Mouse (Mus musculus): Measurements from ENCODE around the gene Tubg1.

Tubg1 gene

GRCm38 (mm10) chr11:101142215-101142967 lies 22.7 kb downstream of the Tubg1 start:
- peak; percentile 86 for DNase-seq

DNA sequence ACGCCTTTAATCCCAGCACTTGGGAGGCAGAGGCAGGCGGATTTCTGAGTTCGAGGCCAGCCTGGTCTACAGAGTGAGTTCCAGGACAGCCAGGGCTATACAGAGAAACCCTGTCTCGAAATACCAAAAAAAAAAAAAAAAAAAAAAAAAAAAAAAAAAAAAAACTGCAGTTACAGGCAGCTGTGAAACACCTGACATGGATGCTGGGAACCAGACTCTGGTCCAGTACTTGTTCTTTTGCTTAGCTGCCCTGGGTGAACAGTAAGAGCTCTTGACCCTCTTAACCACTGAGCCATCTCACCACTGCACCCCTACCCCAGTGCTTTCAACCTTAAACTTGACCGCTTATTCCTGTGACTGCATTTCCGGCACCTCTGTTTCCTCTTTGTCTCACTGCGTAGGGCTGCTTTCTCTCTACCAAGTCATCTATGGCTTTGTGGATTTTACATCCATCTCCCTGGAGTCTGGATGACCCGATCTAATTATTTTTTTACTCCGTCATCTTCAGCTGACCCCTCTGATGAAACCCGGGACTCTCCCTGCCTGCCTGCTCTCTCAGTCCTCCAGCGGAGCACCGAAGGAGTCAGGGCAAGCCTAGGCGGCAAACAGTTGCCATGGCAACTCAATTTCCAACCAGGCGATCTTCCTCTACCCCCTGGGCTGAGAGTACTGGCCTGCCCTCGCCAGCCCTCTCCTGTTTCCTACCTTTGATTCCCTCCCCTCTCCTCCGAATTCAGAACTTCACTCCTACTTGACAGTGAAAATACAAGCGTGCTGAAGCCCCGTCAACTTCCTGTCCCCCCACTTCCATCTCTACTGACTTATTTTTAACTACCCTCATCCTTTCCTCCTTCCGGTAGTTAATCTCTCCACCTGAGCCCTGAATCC lies 23.8 kb downstream of the Tubg1 start:
- peak; percentile 96 for DNase-seq

- DNase-seq = peak; percentile 78
Measured at GRCm38 (mm10) chr11:101146377-101146776, 26.6 kb downstream of the Tubg1 start.

GRCm38 (mm10) chr11:101148751-101149150 lies 29.0 kb downstream of the Tubg1 start:
- peak; percentile 86 for DNase-seq

DNA sequence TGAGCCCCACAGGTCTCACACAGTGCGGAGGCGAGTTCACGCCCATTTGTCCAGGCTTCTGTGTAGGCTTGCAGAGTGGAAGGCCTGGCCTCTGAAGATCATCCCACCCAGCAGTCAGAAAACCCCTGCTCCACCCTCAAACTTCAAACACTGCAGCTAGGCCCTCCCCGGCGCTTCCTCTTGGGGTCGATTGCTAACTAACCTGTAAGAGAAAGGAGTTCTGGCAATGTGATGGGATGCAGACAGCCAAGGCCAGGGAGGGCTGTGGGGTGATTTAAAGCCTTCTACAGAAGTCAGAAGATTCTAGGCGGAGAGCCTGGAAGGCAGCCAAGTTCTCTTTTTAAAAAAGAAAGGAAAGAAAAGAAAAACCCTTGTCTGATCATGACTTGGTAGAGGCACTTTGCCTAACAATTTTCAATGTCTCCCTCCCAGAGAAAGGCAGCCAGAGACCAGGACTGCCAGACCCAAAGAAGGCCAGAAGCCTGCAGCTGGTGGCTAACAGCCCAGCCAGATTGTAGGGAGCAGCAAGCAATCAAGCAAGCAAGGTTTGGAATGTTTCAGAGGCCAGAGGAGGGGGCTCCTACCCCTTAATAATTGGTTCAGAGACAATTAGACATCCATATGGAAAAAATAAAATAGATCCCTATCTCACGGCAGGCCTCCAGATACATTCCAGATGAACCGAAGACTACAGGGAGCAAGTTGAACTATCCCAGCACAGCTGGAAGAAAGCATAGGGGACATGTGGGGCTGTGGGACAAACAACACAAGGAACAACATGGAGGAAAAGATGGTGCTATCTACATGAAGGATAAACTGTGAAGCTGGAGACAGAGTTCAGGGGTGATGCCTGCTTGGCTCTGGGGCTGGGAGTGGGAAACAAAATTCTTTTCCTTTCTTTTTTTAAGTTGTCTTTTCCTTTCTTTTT lies 29.7 kb downstream of the Tubg1 start:
- DNase-seq = peak; percentile 97

DNA sequence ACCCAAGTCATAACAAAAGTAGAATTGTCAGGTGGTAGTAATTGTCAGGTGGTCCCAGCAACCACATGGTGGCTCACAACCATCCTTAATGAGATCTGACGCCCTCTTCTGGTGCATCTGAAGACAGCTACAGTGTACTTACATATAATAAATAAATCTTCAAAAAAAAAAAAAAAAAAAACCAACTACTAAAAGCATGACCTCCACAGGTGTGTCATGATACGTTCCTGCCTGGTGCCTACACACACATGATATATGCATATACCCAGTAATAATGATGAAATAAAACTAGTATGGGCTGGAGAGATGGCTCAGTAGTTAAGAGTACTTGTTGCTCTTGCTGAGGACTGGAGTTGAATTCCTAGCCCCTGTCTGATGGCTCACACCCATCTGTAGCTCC lies 31.3 kb downstream of the Tubg1 start:
- no peak for DNase-seq

DNA sequence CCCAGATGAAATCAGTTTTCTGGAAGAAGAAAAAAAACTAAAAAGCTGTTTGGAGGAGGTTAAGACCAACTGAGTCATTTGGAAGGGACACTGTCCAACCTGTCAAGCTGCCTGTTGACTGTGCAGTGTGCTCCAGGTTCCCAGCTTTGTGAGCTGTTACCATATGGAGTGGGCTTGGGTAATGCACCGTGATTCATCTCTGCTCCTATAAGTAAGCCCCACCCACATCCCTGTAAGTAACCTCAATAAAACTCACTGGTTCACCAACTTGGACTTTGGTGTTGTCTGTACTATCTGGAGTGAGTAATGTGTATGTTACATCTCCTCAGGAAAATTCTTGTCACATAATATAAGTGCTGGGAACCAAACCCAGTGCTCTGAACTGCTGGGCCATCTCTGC lies 33.1 kb downstream of the Tubg1 start:
- DNase-seq = peak; percentile 65

DNA sequence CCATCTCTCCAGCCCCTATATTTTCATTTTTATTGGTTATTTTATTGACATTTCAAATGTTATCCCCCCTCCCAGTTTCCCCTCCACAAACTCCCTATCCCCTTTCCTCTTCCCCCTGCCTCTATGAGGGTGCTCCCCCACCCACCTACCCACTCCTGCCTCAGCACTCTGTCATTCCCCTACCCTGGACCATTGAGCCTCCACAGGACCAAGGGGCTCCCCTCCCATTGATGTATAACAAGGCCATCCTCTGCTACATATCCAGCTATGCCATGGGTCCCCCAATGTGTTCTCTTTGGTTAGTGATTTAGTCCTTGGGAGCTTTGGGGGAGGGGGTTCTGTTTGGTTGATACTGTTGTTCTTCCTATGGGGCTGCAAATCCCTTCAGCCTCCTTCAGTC lies 34.9 kb downstream of the Tubg1 start:
- DNase-seq = peak; percentile 72

DNA sequence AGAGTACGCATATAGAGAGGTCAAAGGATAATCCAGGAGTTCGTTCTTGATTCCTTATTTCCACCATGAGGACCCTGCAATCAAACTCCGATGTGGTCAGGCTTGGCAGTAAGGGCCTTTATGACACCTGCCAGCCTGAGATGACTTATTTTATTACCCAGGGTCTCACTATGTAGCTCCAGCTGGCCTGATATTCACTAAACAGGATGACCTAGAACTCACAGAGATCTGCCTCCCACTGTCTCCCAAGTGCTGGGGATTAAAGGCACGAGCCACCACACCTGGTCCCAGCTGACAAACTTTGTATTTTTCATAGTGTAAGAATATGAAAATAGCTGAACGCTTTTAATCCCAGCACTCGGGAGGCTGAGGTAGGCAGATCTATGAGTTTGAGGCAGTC lies 35.4 kb downstream of the Tubg1 start:
- DNase-seq = peak; percentile 71

DNA sequence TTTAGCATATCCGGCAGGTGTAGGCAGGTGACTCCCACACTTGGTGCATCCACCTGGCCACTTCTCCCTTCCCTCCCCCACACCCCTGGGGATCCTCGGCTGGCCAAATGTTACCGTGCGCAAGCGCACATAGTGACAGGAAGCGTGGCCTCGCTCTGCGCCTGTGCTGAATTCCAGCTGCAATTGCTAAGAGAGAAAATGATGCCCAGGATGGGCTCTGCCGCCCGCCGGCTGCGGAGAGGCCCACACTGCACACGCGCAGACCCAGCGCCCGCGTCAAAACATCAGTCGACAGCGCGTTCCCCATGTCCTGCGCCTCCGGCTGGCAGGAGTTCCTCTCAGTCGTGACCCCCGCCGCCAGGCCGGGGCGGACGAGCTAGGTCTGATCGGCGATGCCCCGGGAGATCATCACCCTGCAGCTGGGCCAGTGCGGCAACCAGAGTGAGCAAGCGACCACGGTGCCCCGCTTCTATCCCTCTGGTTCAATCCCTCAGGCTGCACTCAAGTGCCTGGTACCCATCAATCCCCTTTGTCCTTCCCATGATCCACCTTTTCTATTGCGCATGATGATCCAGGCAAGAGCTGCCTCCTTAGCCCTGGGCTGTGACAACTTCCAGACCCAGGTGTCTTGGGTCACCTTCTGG lies 36.1 kb downstream of the Tubg1 start, which contains the start of gene Tubg2:
Tubg2 (plus strand) TSS at position 180 of the 644 bp plus-strand sequence.
- DNase-seq = peak; percentile 97

GRCm38 (mm10) chr11:101160151-101160550 lies 40.4 kb downstream of the Tubg1 start:
- DNase-seq = peak; percentile 95

GRCm38 (mm10) chr11:101160981-101161505 lies 41.3 kb downstream of the Tubg1 start:
- peak; percentile 91 for DNase-seq

DNA sequence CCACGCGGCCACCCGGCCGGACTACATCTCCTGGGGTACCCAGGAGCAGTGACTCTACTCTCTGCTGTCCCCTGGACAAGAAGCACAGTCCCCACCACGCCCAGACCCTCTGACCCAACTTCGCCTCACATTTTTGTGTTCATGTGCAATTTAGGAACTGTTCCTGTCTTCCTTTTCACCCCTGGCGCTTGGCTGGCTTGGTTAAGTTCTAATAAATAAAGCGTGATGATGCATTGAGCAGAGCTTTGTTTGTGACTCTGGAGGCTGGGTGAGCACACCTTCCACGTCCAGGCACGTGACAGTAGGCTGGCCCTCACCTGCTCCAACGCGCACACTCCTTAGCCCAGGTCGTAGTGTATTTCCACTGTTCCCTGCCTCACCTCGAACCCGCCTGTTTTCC lies 41.8 kb downstream of the Tubg1 start:
- peak; percentile 91 for DNase-seq

GRCm38 (mm10) chr11:101162301-101162700 lies 42.6 kb downstream of the Tubg1 start:
- no peak for DNase-seq

GRCm38 (mm10) chr11:101162772-101163171 lies 43.0 kb downstream of the Tubg1 start:
- peak; percentile 99 for DNase-seq

GRCm38 (mm10) chr11:101163476-101164350 lies 44.0 kb downstream of the Tubg1 start:
- DNase-seq = peak; percentile 96

DNA sequence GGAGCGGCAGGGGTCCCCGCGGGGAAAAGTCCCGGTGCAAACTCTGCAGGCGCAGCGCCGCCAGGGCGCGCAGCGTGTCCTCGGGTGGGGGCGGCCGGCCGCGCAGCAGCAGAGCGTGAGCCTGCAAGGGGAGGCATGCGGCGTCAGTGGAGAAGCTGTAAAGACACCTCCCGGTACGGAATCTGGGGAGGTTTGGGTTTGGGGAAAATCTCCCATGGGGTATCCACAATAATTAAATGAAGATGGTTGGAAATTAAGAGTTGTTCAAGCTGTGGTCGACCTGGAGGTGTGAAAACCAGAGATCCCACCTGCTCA lies 44.6 kb downstream of the Tubg1 start:
- DNase-seq = peak; percentile 93

- DNase-seq = peak; percentile 93
Measured at GRCm38 (mm10) chr11:101164677-101165580, 45.2 kb downstream of the Tubg1 start.

DNA sequence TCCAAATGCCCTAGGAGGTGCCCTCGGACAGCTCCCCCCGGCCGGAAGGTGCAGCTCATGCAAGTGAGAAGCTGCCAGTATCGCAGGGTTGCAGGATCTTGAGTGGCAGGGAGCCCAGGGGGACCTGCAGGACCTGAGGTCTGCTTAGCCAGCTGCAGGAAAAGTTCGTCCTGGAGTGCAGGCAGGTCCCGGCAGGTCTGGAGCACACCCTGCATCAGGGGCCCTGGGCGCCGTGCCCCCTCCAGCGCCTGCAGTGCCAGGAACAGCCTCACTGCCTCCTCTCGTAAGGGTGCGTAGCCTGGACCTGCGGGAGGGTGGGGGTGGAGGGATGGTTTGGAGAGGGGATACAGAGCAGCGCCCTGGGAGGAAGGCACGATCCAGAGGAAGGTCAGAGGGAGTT lies 46.6 kb downstream of the Tubg1 start:
- peak; percentile 91 for DNase-seq

Data from heart, adult 11 months (tissue).